Mouse (Mus musculus): Measurements from ENCODE around the gene Trim72.

DNA sequence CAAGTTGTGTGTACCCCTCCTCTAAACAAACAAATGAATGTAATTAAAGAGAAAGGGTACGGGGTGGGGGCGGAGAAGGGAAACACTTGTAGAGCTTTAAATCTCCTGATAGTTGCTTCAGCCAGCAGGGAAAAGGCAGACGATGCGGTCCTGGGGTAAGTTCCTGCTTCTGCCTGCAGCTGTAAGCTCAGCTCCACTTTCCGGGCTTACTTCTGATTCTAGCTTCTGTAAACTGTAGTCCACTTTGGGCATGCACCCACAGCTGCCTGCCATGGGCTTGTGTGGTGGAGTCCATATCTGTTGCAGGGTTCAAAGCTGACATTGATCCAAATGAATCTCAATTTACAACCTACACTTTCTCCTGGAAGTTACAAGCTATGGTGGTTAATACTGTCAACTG is 49.3 kb downstream of the Trim72 start:
- TF ChIP-seq CTCF (IDR thresholded peaks at IDR 0.05) (no peak), EP300 (IDR thresholded peaks at IDR 0.05) (no peak)
